Mouse (Mus musculus) layer of hippocampus, adult 9-10 months (tissue): ENCODE results near the gene Asxl2.

Experiments
- DNase-seq: peaks from one replicate; pipeline ENCODE4 v3.0.0; 2022; ENCODE audit warnings: low spot score

Asxl2 gene

GRCm38 (mm10) chr12:3546781-3547180, 120.1 kb downstream of the Asxl2 start:
- no peak for DNase-seq

GRCm38 (mm10) chr12:3547506-3547905, 120.8 kb downstream of the Asxl2 start:
- DNase-seq, result no peak

GRCm38 (mm10) chr12:3547911-3548310, 121.3 kb downstream of the Asxl2 start:
- no peak for DNase-seq

- DNase-seq, result no peak
These were observed 122.0 kb downstream of the Asxl2 start for GRCm38 (mm10) chr12:3548582-3549211.

GRCm38 (mm10) chr12:3550280-3550679, 123.6 kb downstream of the Asxl2 start:
- DNase-seq, result no peak
